Mouse (Mus musculus) gastrocnemius, adult 2 months (tissue): ENCODE results near the gene Ndufaf2. TPM values are rescaled to one million over a fixed set of nuclear protein-coding genes. Genes with fewer than 3 reads are reported as not detected.

Source experiments
- DNase-seq: peaks from one replicate; pipeline ENCODE4 v3.0.0; 2022
- H3K27ac ChIP-seq: fragments of 200-600 bp; 2 replicates; pipeline ENCODE4 v1.8.1; 2022; ENCODE audit warnings: mild to moderate bottlenecking
- H3K4me3 ChIP-seq: fragments of 200-600 bp; 2 replicates; pipeline ENCODE4 v1.8.1; 2022; ENCODE audit warnings: mild to moderate bottlenecking, moderate library complexity
- CTCF ChIP-seq: fragments of 200-600 bp; IDR thresholded peaks from 2 replicates; pipeline ENCODE4 v1.8.1; 2022; ENCODE audit warnings: antibody characterized with exemption, mild to moderate bottlenecking, moderate library complexity
- intact Hi-C: fragments of 180-260 bp; cut with DNase I; formaldehyde crosslinking; loops from one replicate; pipeline ENCODE4 v1.15.1; 2025
- total RNA-seq, 2 experiments: library from RNA; stranded (reverse); gene quantifications; 2 replicates each; pipeline ENCODE4 v1.2.3; 2021

Ndufaf2 gene
- total RNA-seq, 2 experiments from 2014 or later: 13.4 to 20.2 TPM

GRCm38 (mm10) chr13:108130737-108131136 lies 27.7 kb downstream of the Ndufaf2 start:
- Histone ChIP-seq H3K27ac (no peak overlapping the region), H3K4me3 (no peak overlapping the region)
- no peak for TF ChIP-seq CTCF
- no peak for DNase-seq
- intact Hi-C loops: no loop called here

GRCm38 (mm10) chr13:108129070-108129469 lies 29.4 kb downstream of the Ndufaf2 start:
- Histone ChIP-seq H3K27ac (no peak overlapping the region), H3K4me3 (peak overlapping the region; percentile 40)
- intact Hi-C loops: no loop called here
- DNase-seq: no peak
- TF ChIP-seq CTCF: peak; percentile 19; the same call in 1 of the 2 replicates

- intact Hi-C loops: no loop called here
- DNase-seq: no peak
- Histone ChIP-seq H3K4me3 (no peak overlapping the region), H3K27ac (0 out of 2 replicates have a peak overlapping the region, but pooled peaks have one; percentile 49)
- no peak for TF ChIP-seq CTCF
Measured at GRCm38 (mm10) chr13:108127883-108128282, 30.5 kb downstream of the Ndufaf2 start.

GRCm38 (mm10) chr13:108127130-108127529 lies 31.3 kb downstream of the Ndufaf2 start:
- no peak overlapping the region for H3K27ac ChIP-seq
- TF ChIP-seq CTCF: peak; percentile 69
- peak; percentile 35 for DNase-seq
- intact Hi-C loops: no loop called here
- H3K4me3 ChIP-seq: no peak overlapping the region

- TF ChIP-seq CTCF: no peak
- no peak for DNase-seq
- intact Hi-C loops: no loop called here
- Histone ChIP-seq H3K27ac (no peak overlapping the region), H3K4me3 (no peak overlapping the region)
Measured at GRCm38 (mm10) chr13:108126246-108126645, 32.2 kb downstream of the Ndufaf2 start.

GRCm38 (mm10) chr13:108124096-108124495 lies 34.3 kb downstream of the Ndufaf2 start:
- intact Hi-C loops: no loop called here
- no peak for DNase-seq
- no peak overlapping the region for H3K27ac ChIP-seq
- H3K4me3 ChIP-seq: no peak overlapping the region
- no peak for TF ChIP-seq CTCF

GRCm38 (mm10) chr13:108123109-108123723 lies 35.2 kb downstream of the Ndufaf2 start:
- Histone ChIP-seq H3K27ac (no peak overlapping the region), H3K4me3 (no peak overlapping the region)
- no peak for DNase-seq
- no peak for TF ChIP-seq CTCF
- intact Hi-C loops: no loop called here

GRCm38 (mm10) chr13:108119411-108120310 lies 38.8 kb downstream of the Ndufaf2 start:
- intact Hi-C loops: no loop called here
- no peak for DNase-seq
- Histone ChIP-seq H3K4me3 (no peak overlapping the region), H3K27ac (no peak overlapping the region)
- no peak for TF ChIP-seq CTCF

- DNase-seq: no peak
- no peak overlapping the region for H3K27ac ChIP-seq
- no peak overlapping the region for H3K4me3 ChIP-seq
- no peak for TF ChIP-seq CTCF
- intact Hi-C loops: no loop called here
Measured at GRCm38 (mm10) chr13:108118188-108118587, 40.2 kb downstream of the Ndufaf2 start.

GRCm38 (mm10) chr13:108117654-108118053 lies 40.8 kb downstream of the Ndufaf2 start:
- Histone ChIP-seq H3K27ac (no peak overlapping the region), H3K4me3 (no peak overlapping the region)
- no peak for TF ChIP-seq CTCF
- no peak for DNase-seq
- intact Hi-C loops: no loop called here

GRCm38 (mm10) chr13:108114257-108114656 lies 44.2 kb downstream of the Ndufaf2 start:
- Histone ChIP-seq H3K27ac (no peak overlapping the region), H3K4me3 (no peak overlapping the region)
- DNase-seq: no peak
- no peak for TF ChIP-seq CTCF
- intact Hi-C loops: no loop called here

GRCm38 (mm10) chr13:108113536-108113935 lies 44.9 kb downstream of the Ndufaf2 start:
- DNase-seq: no peak
- H3K27ac ChIP-seq: no peak overlapping the region
- H3K4me3 ChIP-seq: no peak overlapping the region
- no peak for TF ChIP-seq CTCF
- intact Hi-C loops: no loop called here

- intact Hi-C loops: no loop called here
- TF ChIP-seq CTCF: no peak
- DNase-seq: no peak
- no peak overlapping the region for H3K4me3 ChIP-seq
- no peak overlapping the region for H3K27ac ChIP-seq
Measured at GRCm38 (mm10) chr13:108110929-108111328, 47.5 kb downstream of the Ndufaf2 start.
